Mouse (Mus musculus) thymus, adult 2 months (tissue): Measurements from ENCODE around the gene Trim11.

ENCODE experiments used
- CTCF ChIP-seq: fragments of 200-500 bp; IDR thresholded peaks from 2 replicates; pipeline ENCODE4 v1.5.1; 2012; ENCODE audit warnings: mild to moderate bottlenecking, control low read depth, low read length, moderate library complexity, borderline replicate concordance; ENCODE audit not compliant: control insufficient read depth, poor library complexity, insufficient read depth; ENCODE audit errors: extremely low read depth
- POLR2A ChIP-seq: fragments of 200-500 bp; IDR thresholded peaks from 2 replicates; pipeline ENCODE4 v1.6.1; 2012; ENCODE audit warnings: mild to moderate bottlenecking, low read length, control low read depth, moderate library complexity; ENCODE audit not compliant: control insufficient read depth, poor library complexity, insufficient read depth; ENCODE audit errors: extremely low read depth

- no peak for TF ChIP-seq POLR2A
- no peak for TF ChIP-seq CTCF
Observed at GRCm38 (mm10) chr11:58982471-58983097, 4.7 kb downstream of the Trim11 start.
